Mouse (Mus musculus): Measurements from ENCODE around the gene Nme2. TPM values are rescaled to one million over a fixed set of nuclear protein-coding genes. Genes with fewer than 3 reads are reported as not detected.
"Not testable (repeated sequence)": the region's sequence is repeated elsewhere in the genome, so short reads cannot be mapped to it uniquely, and the experiment has no call there.

The Nme2 gene
- polyA plus RNA-seq, 1 experiment from 2014 or later: 155 TPM

DNA sequence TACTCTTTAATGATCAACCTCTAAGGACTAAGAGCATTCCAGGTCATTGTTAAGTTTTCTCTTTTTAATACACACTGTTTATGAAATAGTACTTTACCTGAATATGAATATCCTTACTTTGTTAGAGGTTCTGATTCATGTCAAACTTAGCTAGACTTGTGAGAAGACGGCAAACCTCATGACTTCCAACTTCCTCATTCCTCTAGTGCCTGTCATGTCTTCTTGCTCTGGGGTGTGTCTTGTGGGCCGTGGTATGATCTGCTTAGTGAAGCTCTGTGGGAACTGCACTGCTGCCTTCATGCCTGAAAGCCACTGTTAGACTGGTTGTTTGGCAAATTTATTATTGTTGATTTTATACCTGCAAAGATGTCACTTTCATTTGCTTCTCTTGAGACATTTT is 15.2 kb downstream of the Nme2 start:
- no peak overlapping the region for H3K4me3 ChIP-seq (ENCODE audit: low read depth, low read length)
- peaks cover 6% of the 10 kb centered on the region; the same call in 1 of the 2 replicates for H3K36me3 ChIP-seq (ENCODE audit: control insufficient read depth, insufficient read depth, low read length)
- no peak overlapping the region for H3K9ac ChIP-seq (ENCODE audit: low read length)
- no peaks in the 10 kb centered on the region for H3K4me1 ChIP-seq (replicated peaks; ENCODE audit: control insufficient read depth, insufficient read depth, low read length)
- no peaks in the 10 kb centered on the region for H3K27me3 ChIP-seq (ENCODE audit: control insufficient read depth, insufficient read depth, low read length)
- 91% methylated on average over 2 of the region's 2 CpGs for WGBS
- H3K4me2 ChIP-seq (ENCODE audit: low read depth, low read length, severe bottlenecking): no peak overlapping the region
- ATAC-seq (replicated peaks; ENCODE audit: low FRiP score): no peak
- no peak overlapping the region for H3K27ac ChIP-seq (ENCODE audit: low read depth, low read length)
- H3K9me3 ChIP-seq (ENCODE audit: control insufficient read depth, low read length): no peaks in the 10 kb centered on the region
- no peak for DNase-seq (ENCODE audit: low spot score)

- H3K4me1 ChIP-seq (replicated peaks; ENCODE audit: control insufficient read depth, insufficient read depth, low read length): no peaks in the 10 kb centered on the region
- DNase-seq (ENCODE audit: low spot score) (no peak), ATAC-seq (replicated peaks; ENCODE audit: low FRiP score) (no peak)
- no peaks in the 10 kb centered on the region; the same call in 1 of the 2 replicates for H3K36me3 ChIP-seq (ENCODE audit: control insufficient read depth, insufficient read depth, low read length)
- no peak overlapping the region for H3K4me3 ChIP-seq (ENCODE audit: low read depth, low read length)
- no peak overlapping the region for H3K4me2 ChIP-seq (ENCODE audit: low read depth, low read length, severe bottlenecking)
- no peak overlapping the region for H3K9ac ChIP-seq (ENCODE audit: low read length)
- no peaks in the 10 kb centered on the region for H3K27me3 ChIP-seq (ENCODE audit: control insufficient read depth, insufficient read depth, low read length)
- no peaks in the 10 kb centered on the region for H3K9me3 ChIP-seq (ENCODE audit: control insufficient read depth, low read length)
- H3K27ac ChIP-seq (ENCODE audit: low read depth, low read length): no peak overlapping the region
Measured at GRCm38 (mm10) chr11:93929106-93929505, 27.0 kb downstream of the Nme2 start.

- not testable (repeated sequence) for H3K9ac ChIP-seq (ENCODE audit: low read length); DNase-seq (ENCODE audit: low spot score); H3K4me3 ChIP-seq (ENCODE audit: low read depth, low read length); H3K4me1 ChIP-seq (replicated peaks; ENCODE audit: control insufficient read depth, insufficient read depth, low read length); H3K36me3 ChIP-seq (ENCODE audit: control insufficient read depth, insufficient read depth, low read length); ATAC-seq (replicated peaks; ENCODE audit: low FRiP score); H3K4me2 ChIP-seq (ENCODE audit: low read depth, low read length, severe bottlenecking); H3K27me3 ChIP-seq (ENCODE audit: control insufficient read depth, insufficient read depth, low read length); H3K9me3 ChIP-seq (ENCODE audit: control insufficient read depth, low read length); H3K27ac ChIP-seq (ENCODE audit: low read depth, low read length)
- 96% methylated on average over 2 of the region's 2 CpGs for WGBS
Measured at GRCm38 (mm10) chr11:93915019-93915418, 41.0 kb downstream of the Nme2 start.

DNA sequence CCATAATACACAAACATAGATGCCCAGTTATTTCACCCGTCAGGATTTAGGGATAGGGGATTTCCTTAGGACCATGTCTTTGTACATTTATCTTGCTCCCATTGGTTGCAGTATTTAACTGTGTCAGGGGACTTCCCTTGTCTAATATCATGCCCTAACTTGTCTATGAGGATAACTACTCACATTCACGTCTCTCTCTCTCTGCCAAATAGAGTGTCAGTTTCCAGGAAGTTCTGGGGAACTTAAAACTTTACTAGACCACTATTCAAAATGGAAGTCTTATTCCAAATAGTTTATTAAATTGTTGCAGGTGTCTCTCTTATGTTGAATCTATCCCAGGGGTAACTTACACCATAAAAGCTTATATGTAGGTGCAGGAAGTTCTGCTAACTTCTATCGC is 44.5 kb downstream of the Nme2 start:
- DNase-seq (ENCODE audit: low spot score) (no peak), ATAC-seq (replicated peaks; ENCODE audit: low FRiP score) (no peak)
- Histone ChIP-seq H3K4me2 (ENCODE audit: low read depth, low read length, severe bottlenecking) (no peak overlapping the region), H3K9ac (ENCODE audit: low read length) (no peak overlapping the region), H3K27ac (ENCODE audit: low read depth, low read length) (no peak overlapping the region), H3K36me3 (ENCODE audit: control insufficient read depth, insufficient read depth, low read length) (peaks cover 4% of the 10 kb centered on the region; the same call in 1 of the 2 replicates), H3K27me3 (ENCODE audit: control insufficient read depth, insufficient read depth, low read length) (no peaks in the 10 kb centered on the region), H3K4me1 (replicated peaks; ENCODE audit: control insufficient read depth, insufficient read depth, low read length) (no peaks in the 10 kb centered on the region), H3K4me3 (ENCODE audit: low read depth, low read length) (no peak overlapping the region), H3K9me3 (ENCODE audit: control insufficient read depth, low read length) (no peaks in the 10 kb centered on the region)
- WGBS: 90% methylated on average over 3 of the region's 3 CpGs

GRCm38 (mm10) chr11:93908829-93909228 is 47.2 kb downstream of the Nme2 start:
- Histone ChIP-seq H3K4me1 (replicated peaks; ENCODE audit: control insufficient read depth, insufficient read depth, low read length) (no peaks in the 10 kb centered on the region), H3K4me2 (ENCODE audit: low read depth, low read length, severe bottlenecking) (no peak overlapping the region), H3K4me3 (ENCODE audit: low read depth, low read length) (no peak overlapping the region), H3K27me3 (ENCODE audit: control insufficient read depth, insufficient read depth, low read length) (no peaks in the 10 kb centered on the region), H3K9me3 (ENCODE audit: control insufficient read depth, low read length) (no peaks in the 10 kb centered on the region), H3K9ac (ENCODE audit: low read length) (no peak overlapping the region), H3K27ac (ENCODE audit: low read depth, low read length) (no peak overlapping the region), H3K36me3 (ENCODE audit: control insufficient read depth, insufficient read depth, low read length) (peaks cover 4% of the 10 kb centered on the region; the same call in 1 of the 2 replicates)
- ATAC-seq (replicated peaks; ENCODE audit: low FRiP score) (no peak), DNase-seq (ENCODE audit: low spot score) (no peak)
- 87% methylated on average over 9 of the region's 9 CpGs for WGBS

DNA sequence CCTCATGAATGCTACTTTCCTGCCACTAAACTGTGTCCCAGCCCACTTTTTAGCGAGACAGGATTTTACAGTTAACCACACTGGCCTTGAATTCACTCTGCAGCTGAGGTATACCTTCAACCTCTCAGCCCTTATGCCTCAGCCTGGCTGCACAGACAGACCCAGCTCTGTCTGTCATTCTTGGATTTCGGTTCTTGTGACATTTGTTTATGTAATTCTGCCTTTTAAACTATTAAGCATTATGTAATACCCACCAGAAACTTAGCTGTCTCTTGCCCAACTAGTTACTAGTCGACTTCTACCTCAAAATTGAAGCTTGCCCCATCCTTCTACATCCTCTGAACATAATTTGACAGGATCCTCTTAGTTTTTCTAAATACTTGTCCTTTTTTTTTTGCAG is 48.2 kb downstream of the Nme2 start:
- Histone ChIP-seq H3K9me3 (ENCODE audit: control insufficient read depth, low read length) (no peaks in the 10 kb centered on the region), H3K4me3 (ENCODE audit: low read depth, low read length) (no peak overlapping the region), H3K4me2 (ENCODE audit: low read depth, low read length, severe bottlenecking) (no peak overlapping the region), H3K27ac (ENCODE audit: low read depth, low read length) (no peak overlapping the region), H3K36me3 (ENCODE audit: control insufficient read depth, insufficient read depth, low read length) (peaks cover 4% of the 10 kb centered on the region; the same call in 1 of the 2 replicates), H3K9ac (ENCODE audit: low read length) (no peak overlapping the region), H3K27me3 (ENCODE audit: control insufficient read depth, insufficient read depth, low read length) (no peaks in the 10 kb centered on the region), H3K4me1 (replicated peaks; ENCODE audit: control insufficient read depth, insufficient read depth, low read length) (no peaks in the 10 kb centered on the region)
- 89% methylated on average over 3 of the region's 3 CpGs for WGBS
- no peak for DNase-seq (ENCODE audit: low spot score)
- no peak for ATAC-seq (replicated peaks; ENCODE audit: low FRiP score)

GRCm38 (mm10) chr11:93906834-93907233 is 49.2 kb downstream of the Nme2 start:
- 88% methylated on average over 4 of the region's 4 CpGs for WGBS
- no peaks in the 10 kb centered on the region for H3K9me3 ChIP-seq (ENCODE audit: control insufficient read depth, low read length)
- H3K27me3 ChIP-seq (ENCODE audit: control insufficient read depth, insufficient read depth, low read length): no peaks in the 10 kb centered on the region
- no peaks in the 10 kb centered on the region for H3K4me1 ChIP-seq (replicated peaks; ENCODE audit: control insufficient read depth, insufficient read depth, low read length)
- no peak overlapping the region for H3K4me3 ChIP-seq (ENCODE audit: low read depth, low read length)
- no peak overlapping the region for H3K27ac ChIP-seq (ENCODE audit: low read depth, low read length)
- H3K9ac ChIP-seq (ENCODE audit: low read length): no peak overlapping the region
- no peak overlapping the region for H3K4me2 ChIP-seq (ENCODE audit: low read depth, low read length, severe bottlenecking)
- H3K36me3 ChIP-seq (ENCODE audit: control insufficient read depth, insufficient read depth, low read length): peaks cover 4% of the 10 kb centered on the region; the same call in 1 of the 2 replicates
- no peak for ATAC-seq (replicated peaks; ENCODE audit: low FRiP score)
- DNase-seq (ENCODE audit: low spot score): no peak

Other genes with a start within 250 kb of the Nme2 start
- 48.4 and 51.2 TPM in 2 replicates for gene Utp18, start 70.5 kb downstream of the Nme2 start, polyA plus RNA-seq (2014; fragmentation: Nextera tagmentation; extraction: Ambion mirVana)
- 33.9 and 37.2 TPM in 2 replicates for gene Mbtd1, start 70.4 kb downstream of the Nme2 start, polyA plus RNA-seq (2014; fragmentation: Nextera tagmentation; extraction: Ambion mirVana)
- gene Gm20390, start 12.0 kb upstream of the Nme2 start, polyA plus RNA-seq (2014; fragmentation: Nextera tagmentation; extraction: Ambion mirVana): 371 and 408 TPM in 2 replicates
- gene Nme1, start 12.3 kb upstream of the Nme2 start, polyA plus RNA-seq (2014; fragmentation: Nextera tagmentation; extraction: Ambion mirVana): 231 and 266 TPM in 2 replicates
- 93.4 and 101 TPM in 2 replicates for gene Spag9, start 39.8 kb upstream of the Nme2 start, polyA plus RNA-seq (2014; fragmentation: Nextera tagmentation; extraction: Ambion mirVana)